Mouse (Mus musculus): Measurements from ENCODE around the gene Net1. TPM values are rescaled to one million over a fixed set of nuclear protein-coding genes. Genes with fewer than 3 reads are reported as not detected.

Gene Net1
- polyA plus RNA-seq (2014; fragmentation: Illumina TruSeq; extraction: RNeasy Lipid Tissue Mini Kit (QIAGEN cat#74804); ENCODE audit: insufficient read depth, low read depth, low replicate concordance): 54.8 TPM

DNA sequence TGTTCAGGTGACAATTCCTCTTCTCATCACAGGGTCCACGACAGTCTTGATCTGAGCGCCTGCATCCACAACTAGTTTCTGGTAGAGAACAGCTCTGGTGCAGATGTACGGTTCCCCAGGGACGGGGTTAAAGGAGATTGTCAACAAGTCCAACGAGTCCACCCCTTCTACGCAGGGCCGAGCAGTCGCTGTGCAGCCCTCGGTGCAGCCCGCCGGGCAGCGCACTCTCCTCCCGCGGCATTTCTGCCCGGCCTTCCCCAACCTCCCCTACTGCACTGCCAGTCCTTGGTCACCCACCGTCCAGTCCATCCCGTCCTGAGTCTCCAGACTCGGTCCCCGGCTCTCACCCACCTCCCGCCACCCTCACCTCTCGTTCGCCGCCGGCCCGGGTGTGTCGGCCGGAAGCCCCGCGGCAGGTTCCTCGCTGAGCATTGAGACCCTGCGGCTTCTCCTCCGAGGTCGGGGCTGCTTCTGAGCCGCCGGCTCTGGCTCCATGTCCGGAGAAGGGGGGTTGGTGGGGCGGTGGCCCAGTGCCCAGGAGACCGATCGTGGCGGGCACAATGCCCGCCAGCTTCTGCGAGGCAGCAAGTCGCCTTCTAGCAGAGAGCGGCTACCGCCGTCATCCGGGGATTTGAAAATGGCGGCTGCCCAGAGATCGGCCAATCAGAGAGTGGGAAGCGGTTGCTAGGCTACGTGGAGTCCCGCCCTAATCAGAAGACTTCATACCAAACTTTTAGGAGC lies at the start of gene Net1, which contains the start of gene Tubal3:
TSS of gene Net1 (minus strand) at position 650 of the 741 bp plus-strand sequence.
TSS of gene Tubal3 (plus strand) at position 704 of the 741 bp plus-strand sequence.

DNA sequence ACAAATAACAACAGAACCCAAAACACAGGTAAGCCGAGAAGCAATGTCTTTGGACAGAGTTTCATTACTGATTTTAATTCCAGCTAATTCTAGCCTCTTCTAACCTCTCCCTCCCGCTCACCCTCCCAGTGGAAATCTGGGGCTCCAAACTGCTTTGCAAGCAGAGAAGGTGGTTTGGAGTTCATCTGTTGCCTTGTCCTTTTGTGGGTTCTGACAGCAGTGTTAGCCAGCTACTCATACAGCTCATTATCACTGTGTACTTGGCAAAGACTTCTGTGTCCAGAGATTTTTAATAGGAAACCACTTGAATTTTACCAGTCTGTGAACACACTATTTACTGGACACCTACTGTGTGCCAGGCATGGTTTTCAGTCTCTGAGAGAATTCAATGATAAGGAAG lies 27.2 kb upstream of the Net1 start, which contains the start of gene Ucn3:
TSS of gene Ucn3 (minus strand) at position 101 of the 400 bp plus-strand sequence.

DNA sequence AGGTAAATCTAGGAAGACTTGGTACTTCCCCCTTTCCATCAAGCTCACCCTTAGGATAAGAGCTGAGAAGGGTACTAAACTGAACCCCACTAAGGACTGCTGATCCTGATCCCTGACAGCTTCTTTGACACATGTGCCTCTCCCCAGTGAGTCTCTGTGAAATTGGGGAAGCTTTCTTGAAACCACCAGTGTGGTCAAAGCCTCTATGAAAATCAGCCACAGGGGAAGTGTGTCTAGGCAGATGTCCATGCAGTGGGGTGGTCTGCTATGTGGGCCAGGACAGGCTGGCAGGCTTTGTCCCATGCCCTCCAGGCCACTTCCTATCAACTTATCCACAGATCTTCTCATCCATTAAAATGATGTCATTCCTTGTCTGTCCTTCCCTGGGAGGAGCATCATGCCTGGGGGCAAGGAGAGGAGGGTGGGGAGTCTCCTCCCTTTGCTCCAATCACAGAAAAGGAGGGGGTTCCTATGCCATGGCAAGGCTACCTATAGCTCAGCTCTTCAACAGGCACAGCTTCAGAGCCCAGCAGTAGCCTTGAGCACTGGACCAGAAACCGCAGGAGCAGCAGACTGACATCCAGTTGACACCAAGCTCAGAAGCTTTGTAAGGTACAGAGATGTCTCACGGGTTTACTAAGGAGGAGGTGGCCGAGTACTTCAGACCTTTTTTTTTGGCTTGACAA lies 64.2 kb downstream of the Net1 start, which contains the start of gene Calm5:
TSS of gene Calm5 (plus strand) at position 526 of the 686 bp plus-strand sequence.

DNA sequence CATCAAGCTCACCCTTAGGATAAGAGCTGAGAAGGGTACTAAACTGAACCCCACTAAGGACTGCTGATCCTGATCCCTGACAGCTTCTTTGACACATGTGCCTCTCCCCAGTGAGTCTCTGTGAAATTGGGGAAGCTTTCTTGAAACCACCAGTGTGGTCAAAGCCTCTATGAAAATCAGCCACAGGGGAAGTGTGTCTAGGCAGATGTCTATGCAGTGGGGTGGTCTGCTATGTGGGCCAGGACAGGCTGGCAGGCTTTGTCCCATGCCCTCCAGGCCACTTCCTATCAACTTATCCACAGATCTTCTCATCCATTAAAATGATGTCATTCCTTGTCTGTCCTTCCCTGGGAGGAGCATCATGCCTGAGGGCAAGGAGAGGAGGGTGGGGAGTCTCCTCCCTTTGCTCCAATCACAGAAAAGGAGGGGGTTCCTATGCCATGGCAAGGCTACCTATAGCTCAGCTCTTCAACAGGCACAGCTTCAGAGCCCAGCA lies 80.7 kb downstream of the Net1 start, which contains the start of gene Calm4:
TSS of gene Calm4 (plus strand) at position 446 of the 496 bp plus-strand sequence.

Other genes with a start within 250 kb of the Net1 start
- gene Calml3, start 113.9 kb downstream of the Net1 start, polyA plus RNA-seq (2014; fragmentation: Illumina TruSeq; extraction: RNeasy Lipid Tissue Mini Kit (QIAGEN cat#74804); ENCODE audit: insufficient read depth, low read depth, low replicate concordance): 5.3 TPM
- gene Calm4, start 80.5 kb downstream of the Net1 start, polyA plus RNA-seq (2014; fragmentation: Illumina TruSeq; extraction: RNeasy Lipid Tissue Mini Kit (QIAGEN cat#74804); ENCODE audit: insufficient read depth, low read depth, low replicate concordance): not detected
- gene Calm5, start 64.0 kb downstream of the Net1 start, polyA plus RNA-seq (2014; fragmentation: Illumina TruSeq; extraction: RNeasy Lipid Tissue Mini Kit (QIAGEN cat#74804); ENCODE audit: insufficient read depth, low read depth, low replicate concordance): not detected
- gene Tubal3, start 54 bp upstream of the Net1 start, polyA plus RNA-seq (2014; fragmentation: Illumina TruSeq; extraction: RNeasy Lipid Tissue Mini Kit (QIAGEN cat#74804); ENCODE audit: insufficient read depth, low read depth, low replicate concordance): 0.07 TPM
- not detected for gene Ucn3, start 27.1 kb upstream of the Net1 start, polyA plus RNA-seq (2014; fragmentation: Illumina TruSeq; extraction: RNeasy Lipid Tissue Mini Kit (QIAGEN cat#74804); ENCODE audit: insufficient read depth, low read depth, low replicate concordance)
- gene Akr1c14, start 130.8 kb upstream of the Net1 start, polyA plus RNA-seq (2014; fragmentation: Illumina TruSeq; extraction: RNeasy Lipid Tissue Mini Kit (QIAGEN cat#74804); ENCODE audit: insufficient read depth, low read depth, low replicate concordance): 52.3 TPM
- gene Akr1c18, start 232.4 kb upstream of the Net1 start, polyA plus RNA-seq (2014; fragmentation: Illumina TruSeq; extraction: RNeasy Lipid Tissue Mini Kit (QIAGEN cat#74804); ENCODE audit: insufficient read depth, low read depth, low replicate concordance): 0.46 TPM